In the genomic region with DNA sequence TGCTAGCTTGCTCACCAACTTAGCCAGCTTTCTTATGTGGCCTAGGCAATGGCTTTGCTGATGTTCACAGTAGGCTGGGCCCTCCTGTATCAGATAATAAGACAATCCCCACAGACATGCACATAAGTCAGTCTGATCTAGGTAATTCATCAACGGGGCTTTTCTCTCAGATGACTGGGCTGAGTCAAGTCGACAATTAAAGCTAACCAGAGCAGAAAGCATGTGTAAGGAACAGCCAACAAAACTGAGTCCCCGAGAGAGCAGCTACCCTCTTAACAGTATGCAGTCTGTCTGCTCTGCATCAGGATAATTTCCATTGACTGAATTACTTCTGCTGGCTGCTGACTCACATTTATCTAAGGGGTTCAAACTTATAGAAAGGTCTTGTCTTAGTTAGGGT, we compare ENCODE assay signal across 19 mouse cellular contexts.
"Had no signal": no experiment of that assay in that cellular context is flagged by ENCODE, and none has a peak within 500 bp of the region (broad histone marks: within the 10 kb centered on the region; RNA-seq: fewer than 3 reads in every experiment).

No protein-coding gene starts in this region.

- H3K4me2 ChIP-seq: kidney, embryonic 15.5 days; limb, embryonic 12.5 days; limb, embryonic 15.5 days; liver, embryonic 11.5 days; lung, embryonic 15.5 days; midbrain, embryonic 13.5 days; neural tube, embryonic 12.5 days; neural tube, embryonic 15.5 days had no signal

- H3K9me3 ChIP-seq: kidney, embryonic 15.5 days; limb, embryonic 12.5 days; limb, embryonic 15.5 days; lung, embryonic 15.5 days; midbrain, embryonic 13.5 days; neural tube, embryonic 12.5 days; neural tube, embryonic 15.5 days had no signal

- H3K27me3 ChIP-seq: kidney, embryonic 15.5 days; limb, embryonic 12.5 days; lung, embryonic 15.5 days; midbrain, embryonic 13.5 days; neural tube, embryonic 12.5 days; neural tube, embryonic 15.5 days had no signal

- H3K9ac ChIP-seq: kidney, embryonic 15.5 days; limb, embryonic 12.5 days; limb, embryonic 15.5 days; liver, embryonic 14.5 days; liver, postnatal 0 days; lung, embryonic 15.5 days; midbrain, embryonic 13.5 days; neural tube, embryonic 12.5 days; neural tube, embryonic 15.5 days had no signal

- H3K27ac ChIP-seq: kidney, embryonic 15.5 days; left cerebral cortex, adult 2 months; limb, embryonic 12.5 days; limb, embryonic 15.5 days; liver, embryonic 14.5 days; lung, embryonic 15.5 days; midbrain, embryonic 13.5 days; neural tube, embryonic 12.5 days; neural tube, embryonic 15.5 days had no signal

- H3K4me1 ChIP-seq: lung, embryonic 15.5 days; neural tube, embryonic 12.5 days had no signal

- DNase-seq: kidney, adult 8-10 months; kidney, postnatal 10 days; kidney, postnatal 36 days; layer of hippocampus, postnatal 36 days; liver, postnatal 0 days; lung, postnatal 10 days; lung, postnatal 4 days; thymus, adult 18-20 months; thymus, postnatal 36 days had no signal

- ATAC-seq: liver, postnatal 0 days; midbrain, embryonic 13.5 days had no signal

- H3K4me3 ChIP-seq: kidney, embryonic 15.5 days; left cerebral cortex, adult 2 months; limb, embryonic 12.5 days; limb, embryonic 15.5 days; lung, embryonic 15.5 days; midbrain, embryonic 13.5 days; neural tube, embryonic 12.5 days; neural tube, embryonic 15.5 days had no signal

- H3K36me3 ChIP-seq: kidney, embryonic 15.5 days; limb, embryonic 12.5 days; limb, embryonic 15.5 days; lung, embryonic 15.5 days; midbrain, embryonic 13.5 days; neural tube, embryonic 12.5 days; neural tube, embryonic 15.5 days had no signal
